Mouse (Mus musculus): ENCODE results near the gene Nup214.

- TF ChIP-seq CTCF (IDR thresholded peaks at IDR 0.05; ENCODE audit: borderline replicate concordance, insufficient read depth, low read length): no peak
- TF ChIP-seq POLR2A (IDR thresholded peaks at IDR 0.05; ENCODE audit: low read depth, low read length): no peak
These were observed 84.0 kb downstream of the Nup214 start for GRCm38 (mm10) chr2:32058241-32058640.

All from embryonic fibroblast, embryonic 13.5 days (primary cell).